In the genomic region with DNA sequence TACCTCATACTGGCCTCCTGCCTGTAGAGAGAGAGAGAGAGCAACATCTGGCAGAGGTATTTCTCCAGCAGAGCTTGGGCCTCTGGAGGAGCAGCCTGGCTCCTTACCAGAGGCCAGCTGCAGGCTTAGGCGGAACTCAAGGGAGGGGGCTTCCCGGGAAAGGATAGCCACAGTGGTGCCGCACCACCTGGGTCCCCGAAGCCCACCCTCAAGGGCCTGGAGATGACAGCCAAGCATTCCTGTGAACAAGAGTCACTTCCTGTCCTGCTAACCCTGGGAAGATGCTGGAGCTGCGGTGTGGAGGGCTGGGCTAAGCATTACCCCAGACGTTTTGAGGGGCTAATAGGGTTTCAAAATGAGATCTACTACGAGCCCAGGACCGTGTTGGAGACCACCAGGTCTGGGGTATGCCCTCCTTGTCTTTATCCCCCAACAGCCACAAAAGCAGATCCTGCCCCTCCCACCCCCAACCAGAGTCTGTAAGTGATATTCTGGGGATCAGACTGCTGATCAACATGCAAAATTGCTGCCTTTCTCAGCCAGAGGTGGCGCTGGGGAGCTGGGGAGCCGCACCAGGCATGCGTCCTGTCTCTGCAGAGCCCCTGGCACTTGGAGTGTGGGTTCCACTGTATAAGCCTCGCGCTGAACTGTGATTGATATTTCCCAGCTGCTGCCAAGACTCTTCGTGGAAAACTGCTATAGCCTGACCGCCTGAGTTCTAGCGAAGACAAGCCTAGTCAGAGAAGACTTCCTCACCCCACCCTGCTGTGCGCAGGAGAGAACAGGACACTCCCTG, we compare ENCODE assay signal across 8 mouse cellular contexts. TPM values are rescaled to one million over a fixed set of nuclear protein-coding genes. Genes with fewer than 3 reads are reported as not detected.
A peak's percentile ranks its signal among the peaks of the same experiment; 100 is the strongest.
DNase-seq lines count a peak whose midpoint lies in the region.

No protein-coding gene starts in this region.

- H3K4me3 ChIP-seq in hindbrain, embryonic 10.5 days: 0 out of 2 replicates have a peak overlapping the region, but pooled peaks have one; percentile 22

- peak; percentile 54 for DNase-seq in Muller cell, postnatal 12 days (ENCODE audit: inconsistent ontology term)
- peak; percentile 28 for DNase-seq in cerebellum, adult 9-10 months
- DNase-seq in frontal cortex, postnatal 10 days (ENCODE audit: low spot score in 2 of 2): peak; percentile 73 to 75
- peak; percentile 82 for DNase-seq in hindbrain, embryonic 10.5 days (ENCODE audit: low spot score)
- peak; percentile 24 for DNase-seq in layer of hippocampus, adult 9-10 months (ENCODE audit: low spot score)
- DNase-seq in lung, postnatal 10 days: peak; percentile 96
- peak; percentile 78 for DNase-seq in right cerebral cortex, adult 18-20 months
- DNase-seq in T-cell, adult 2 months (ENCODE audit: low spot score): no peak

- peak overlapping the region; percentile 77 for H3K27ac ChIP-seq in hindbrain, embryonic 10.5 days

- WGBS in hindbrain, embryonic 10.5 days: 15% methylated on average over 17 of the region's 17 CpGs

- no peaks in the 10 kb centered on the region for H3K27me3 ChIP-seq in hindbrain, embryonic 10.5 days (ENCODE audit: insufficient read depth, poor library complexity, severe bottlenecking)

- H3K4me1 ChIP-seq in hindbrain, embryonic 10.5 days (replicated peaks): peaks cover 32% of the 10 kb centered on the region

- no peaks in the 10 kb centered on the region for H3K9me3 ChIP-seq in hindbrain, embryonic 10.5 days

- no peaks in the 10 kb centered on the region for H3K36me3 ChIP-seq in hindbrain, embryonic 10.5 days

RNA-seq across cellular contexts. Expression of a gene that starts 7.1 kb away (rescaled TPM):
- 11.4 and 12.6 TPM in 2 replicates for polyA plus RNA-seq in hindbrain, embryonic 10.5 days (2016; fragmentation: Nextera tagmentation; extraction: Ambion mirVana)
